Mouse (Mus musculus) heart, adult 11 months (tissue): Measurements from ENCODE around the gene Tmprss11g.

ENCODE experiments used
- DNase-seq: peaks from one replicate; pipeline ENCODE4 v3.0.0; 2022

The Tmprss11g gene

DNA sequence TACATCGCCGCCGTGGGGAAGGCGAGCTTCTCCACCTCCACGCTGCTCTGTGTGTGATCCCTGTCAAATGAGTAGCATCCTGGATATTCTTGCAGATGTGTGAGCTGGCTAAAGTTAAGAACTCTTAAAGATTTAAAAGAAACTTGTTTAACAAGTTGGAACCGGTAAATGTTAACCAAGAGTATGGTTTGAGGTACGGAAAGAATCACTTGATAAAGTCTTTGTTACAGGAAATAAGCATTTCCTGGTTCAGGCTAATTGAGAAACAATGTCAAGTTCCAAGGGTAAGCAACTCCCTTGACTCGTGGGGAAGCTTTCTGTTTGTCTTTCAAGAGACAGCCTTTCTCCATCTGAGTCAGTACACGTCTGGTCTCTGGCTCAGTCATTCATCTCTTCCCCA, at the start of gene Tmprss11g:
Tmprss11g (minus strand) TSS at position 101 of the 400 bp plus-strand sequence.
- no peak for DNase-seq

DNA sequence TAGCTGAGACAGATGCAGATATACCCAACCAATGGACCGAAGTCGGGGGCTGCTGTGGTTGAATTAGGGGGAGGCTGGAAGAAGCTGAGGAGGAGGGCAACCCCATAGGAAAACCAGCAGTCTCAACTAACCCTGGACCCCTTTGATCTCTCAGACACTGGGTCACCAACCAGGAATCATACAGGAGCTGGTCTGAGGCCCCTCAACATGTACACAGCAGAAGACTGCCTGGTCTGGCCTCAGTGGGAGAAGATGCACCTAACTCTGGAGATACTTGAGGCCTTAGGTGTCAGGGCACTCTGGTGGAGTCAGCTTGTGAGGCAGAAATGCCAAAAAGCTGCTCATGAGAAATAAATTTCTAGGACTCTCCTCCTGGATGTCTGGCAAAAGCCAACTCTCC, 28.3 kb upstream of the Tmprss11g start:
- no peak for DNase-seq

DNA sequence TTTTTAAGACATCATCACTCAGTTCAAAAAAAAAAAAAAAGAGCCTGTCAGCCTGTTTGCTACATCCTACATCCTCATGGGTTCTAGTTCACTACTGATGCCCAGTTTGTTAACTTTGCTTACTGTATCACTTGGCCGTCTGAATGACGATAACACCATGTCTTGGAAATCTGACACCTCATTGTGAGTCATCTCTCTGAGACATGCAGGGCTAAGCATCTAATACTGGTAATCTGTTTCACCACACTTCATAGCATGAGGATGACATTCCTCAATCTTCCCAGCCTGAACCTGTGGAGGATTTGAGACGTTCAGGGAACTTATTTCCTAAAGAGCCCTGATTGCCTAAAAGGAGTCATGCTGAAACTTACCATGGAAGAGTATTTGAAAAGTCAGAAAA, 22.2 kb upstream of the Tmprss11g start:
- DNase-seq, result no peak

DNA sequence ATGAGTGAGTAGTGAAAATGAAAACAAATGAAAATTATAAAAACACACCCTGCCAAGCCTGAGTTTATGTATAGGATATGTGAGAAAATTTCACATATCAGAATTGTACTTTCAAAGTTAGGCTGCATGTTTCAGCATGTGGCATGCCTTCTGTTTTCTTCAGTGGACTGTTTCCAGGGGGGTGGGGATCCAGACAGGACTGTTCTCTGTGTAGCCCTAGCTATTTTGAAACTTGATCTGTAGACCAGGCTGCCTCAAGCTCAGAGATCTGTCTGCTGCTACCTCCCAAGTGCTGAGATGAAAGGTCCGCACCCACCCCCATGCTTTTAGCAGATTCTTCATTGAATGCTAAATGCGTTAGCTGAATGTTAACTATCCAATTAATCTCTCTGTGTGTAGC, 10.3 kb upstream of the Tmprss11g start:
- no peak for DNase-seq

DNA sequence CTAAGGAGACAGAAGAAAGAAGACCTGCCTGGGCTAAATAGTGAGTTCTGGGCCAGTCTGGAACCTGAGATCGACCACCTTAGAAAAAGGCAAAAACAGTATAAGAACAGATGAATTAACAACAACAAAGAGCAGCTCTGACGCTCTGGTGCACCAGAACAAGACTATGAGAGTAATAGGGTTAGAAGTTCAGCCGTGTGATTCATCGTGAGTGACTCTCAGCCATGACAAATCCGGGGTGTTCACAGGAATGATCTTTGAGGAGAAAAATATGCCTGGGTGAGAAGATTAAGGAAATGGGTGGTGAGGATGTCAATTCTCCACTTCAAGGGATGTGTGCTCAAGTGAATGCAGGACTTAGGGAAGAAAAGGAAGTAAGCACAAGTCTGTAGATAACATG, 6.9 kb downstream of the Tmprss11g start:
- DNase-seq, result no peak

DNA sequence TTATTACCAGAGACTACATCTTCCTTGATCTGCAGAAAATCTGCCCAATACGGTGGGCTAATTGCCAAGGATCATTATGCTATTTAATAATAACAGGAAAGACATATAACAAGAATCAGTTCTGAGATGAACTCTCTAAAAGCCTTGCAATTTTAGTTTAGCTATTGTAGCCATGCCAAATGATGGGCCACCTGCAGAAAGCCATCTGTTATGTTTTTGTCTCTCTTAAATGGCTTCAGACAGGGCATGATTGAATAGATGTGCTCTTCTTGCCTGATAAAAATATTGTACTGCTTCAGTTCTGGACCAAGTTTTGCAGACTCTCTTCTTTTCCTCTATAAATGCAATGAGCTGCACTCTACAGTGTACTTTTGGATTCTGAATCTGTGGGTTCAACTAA, 24.9 kb downstream of the Tmprss11g start:
- no peak for DNase-seq

DNA sequence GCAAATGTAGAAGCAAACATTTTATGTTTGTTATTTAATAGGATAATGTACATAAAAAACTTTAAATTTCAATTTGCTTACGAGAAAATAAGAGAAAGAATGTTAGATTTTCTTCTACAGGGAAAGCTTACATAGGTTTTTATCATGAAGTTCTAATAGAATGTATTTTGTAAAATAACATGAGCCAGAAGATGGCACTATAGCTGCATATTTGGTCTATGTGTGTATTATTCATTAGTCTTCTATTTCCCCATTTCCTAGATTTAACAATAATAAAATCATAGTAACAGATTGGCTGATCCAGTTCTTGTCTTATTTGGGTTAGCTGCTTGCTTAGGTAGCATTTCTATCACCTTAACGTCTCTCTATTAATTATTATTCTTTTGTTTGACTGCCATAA, 35.8 kb downstream of the Tmprss11g start:
- no peak for DNase-seq

DNA sequence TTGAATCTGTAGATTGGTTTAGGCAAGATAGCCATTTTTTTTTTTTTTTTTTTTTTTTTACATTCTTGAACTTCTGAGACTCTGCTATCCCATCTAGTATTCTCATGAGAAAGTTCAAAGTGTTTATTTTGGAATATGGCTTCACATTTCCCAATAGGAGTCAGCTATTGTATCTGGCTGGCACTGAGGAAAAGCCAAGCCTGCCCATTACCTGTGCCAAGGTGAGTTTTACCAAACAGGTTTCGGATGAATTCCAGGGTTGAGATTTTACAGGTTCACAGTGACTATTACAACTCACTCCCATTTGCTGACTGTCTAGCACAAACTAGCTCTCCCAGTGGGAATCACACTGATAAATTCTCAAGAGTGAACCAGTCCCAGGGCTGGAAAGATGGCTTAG, 36.4 kb downstream of the Tmprss11g start:
- DNase-seq, result no peak

DNA sequence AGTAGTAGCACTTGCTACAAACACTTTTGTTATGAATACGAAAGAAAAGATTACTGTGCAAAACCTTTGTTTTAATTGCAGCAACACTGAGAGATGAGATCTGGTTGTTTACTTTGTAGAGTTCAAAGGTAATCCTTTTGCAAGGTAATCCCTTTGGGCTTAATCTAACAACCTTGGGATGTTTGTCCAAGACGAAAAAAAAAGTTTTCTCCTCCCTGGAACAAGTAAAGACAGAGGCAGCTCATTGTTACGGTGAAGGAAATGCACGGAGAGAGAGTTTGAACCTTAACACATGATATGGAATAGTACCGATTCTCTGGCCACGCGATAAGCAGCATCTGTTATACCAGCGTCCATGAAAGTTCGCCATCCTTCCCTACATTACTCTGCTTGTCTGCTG, 44.5 kb downstream of the Tmprss11g start:
- no peak for DNase-seq

DNA sequence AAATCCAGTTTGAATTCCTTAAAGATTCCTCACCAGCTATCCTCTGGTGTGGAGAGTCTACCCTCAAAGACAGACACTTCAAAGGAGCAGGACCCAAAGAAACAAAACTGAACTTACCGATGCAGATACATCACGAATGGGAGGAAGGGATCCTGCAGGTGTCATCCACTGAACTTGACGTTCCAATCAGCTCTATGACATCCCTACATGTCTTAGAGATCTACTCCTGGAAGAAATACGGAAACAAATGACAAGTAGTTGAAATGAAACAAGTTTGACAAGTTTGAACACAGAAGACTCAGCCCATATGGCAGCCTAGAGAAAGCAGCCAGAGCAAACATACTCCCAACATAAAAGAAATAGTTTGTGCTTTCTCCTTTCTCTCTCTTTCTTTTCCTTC, 49.5 kb downstream of the Tmprss11g start, which contains the start of gene Tmprss11a:
Tmprss11a (minus strand) TSS at position 101 of the 400 bp plus-strand sequence.
- no peak for DNase-seq

DNA sequence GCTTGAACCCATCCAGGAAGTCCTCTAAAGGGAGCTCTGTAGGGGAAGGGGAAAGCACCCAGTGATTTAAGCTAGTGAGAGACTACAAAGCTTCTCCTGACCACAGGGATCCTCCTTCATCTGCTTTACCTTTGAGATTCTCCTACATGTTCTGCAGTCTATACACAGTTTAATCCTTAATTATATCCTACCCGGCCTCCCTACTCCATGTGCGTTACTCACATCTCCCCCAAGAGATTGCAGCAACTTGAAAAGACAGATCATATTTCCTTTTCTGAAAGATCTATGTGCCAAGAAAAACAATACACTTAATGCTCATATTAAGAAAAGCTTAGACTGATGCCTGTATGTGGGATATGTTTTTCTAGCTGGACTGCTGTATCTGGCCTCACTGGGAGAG, 79.1 kb downstream of the Tmprss11g start:
- no peak for DNase-seq

DNA sequence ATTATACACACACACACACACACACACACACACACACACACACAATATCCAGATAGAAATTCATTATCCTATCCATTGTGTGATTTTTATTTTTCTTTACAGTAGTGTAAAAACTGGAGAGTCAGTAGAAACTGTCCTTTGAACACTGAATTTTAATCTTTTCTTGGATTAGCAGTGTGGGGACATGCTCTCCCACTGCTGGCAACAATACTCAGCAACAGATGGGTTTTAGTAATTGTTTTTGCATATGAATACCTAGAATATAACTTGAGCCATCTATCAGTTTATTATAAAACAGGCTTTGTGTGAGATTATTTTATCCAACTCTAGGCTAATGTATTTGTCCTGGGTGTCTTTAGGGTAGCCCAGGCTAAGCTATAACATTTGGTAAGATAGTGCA, 79.9 kb downstream of the Tmprss11g start:
- DNase-seq, result no peak
